Mouse (Mus musculus) liver, postnatal 0 days (tissue): Measurements from ENCODE around the gene Smbd1.

Source experiments
- CTCF ChIP-seq: sonication (generic); IDR thresholded peaks from 2 replicates; pipeline ENCODE4 v1.5.1; 2016; ENCODE audit warnings: antibody characterized with exemption, low read depth
- EP300 ChIP-seq: IDR thresholded peaks from 2 replicates; pipeline ENCODE4 v1.6.1; 2016; ENCODE audit warnings: antibody characterized with exemption, low read depth, mild to moderate bottlenecking

DNA sequence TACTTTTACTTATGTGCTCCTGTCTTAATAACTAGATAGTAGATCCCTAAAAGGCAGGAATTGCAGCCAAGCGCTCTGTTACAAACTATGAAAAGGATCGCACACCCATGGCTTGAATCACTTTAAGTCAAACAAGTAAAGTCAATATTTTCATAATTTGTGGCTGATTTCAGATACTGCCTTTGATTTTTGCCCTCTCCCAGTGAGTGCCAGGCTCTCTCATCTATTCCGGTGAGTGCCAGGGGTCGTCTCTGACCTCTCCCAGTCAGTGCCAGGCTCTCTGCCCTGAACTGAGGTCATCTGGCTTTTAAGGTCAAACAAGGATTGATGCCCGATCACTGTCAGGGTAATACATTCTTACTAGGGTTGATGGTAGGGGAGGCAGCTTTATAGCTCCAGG is 8.2 kb upstream of the Smbd1 start:
- TF ChIP-seq EP300 (no peak), CTCF (no peak)
